Mouse (Mus musculus): ENCODE results near the gene Sorbs2.

Gene Sorbs2

GRCm38 (mm10) chr8:45579714-45580543, 72.3 kb downstream of the Sorbs2 start:
- no peak for DNase-seq

GRCm38 (mm10) chr8:45580544-45580866, 72.9 kb downstream of the Sorbs2 start:
- DNase-seq = no peak

- no peak for DNase-seq
Observed at GRCm38 (mm10) chr8:45583856-45584255, 76.3 kb downstream of the Sorbs2 start.

- no peak for DNase-seq
Observed at GRCm38 (mm10) chr8:45584390-45585052, 76.9 kb downstream of the Sorbs2 start.

- no peak for DNase-seq
Observed at GRCm38 (mm10) chr8:45585158-45585557, 77.6 kb downstream of the Sorbs2 start.

- DNase-seq = no peak
Observed at GRCm38 (mm10) chr8:45587011-45587410, 79.4 kb downstream of the Sorbs2 start.

GRCm38 (mm10) chr8:45591888-45592287, 84.3 kb downstream of the Sorbs2 start:
- no peak for DNase-seq

- no peak for DNase-seq
Observed at GRCm38 (mm10) chr8:45593711-45594110, 86.1 kb downstream of the Sorbs2 start.

GRCm38 (mm10) chr8:45595983-45596382, 88.4 kb downstream of the Sorbs2 start:
- DNase-seq = no peak

GRCm38 (mm10) chr8:45596591-45596990, 89.0 kb downstream of the Sorbs2 start:
- no peak for DNase-seq

GRCm38 (mm10) chr8:45597631-45598420, 90.2 kb downstream of the Sorbs2 start:
- no peak for DNase-seq

- no peak for DNase-seq
Observed at GRCm38 (mm10) chr8:45598883-45599282, 91.3 kb downstream of the Sorbs2 start.

GRCm38 (mm10) chr8:45602019-45602418, 94.4 kb downstream of the Sorbs2 start:
- no peak for DNase-seq

- DNase-seq = no peak
Observed at GRCm38 (mm10) chr8:45605419-45605818, 97.8 kb downstream of the Sorbs2 start.

- no peak for DNase-seq
Observed at GRCm38 (mm10) chr8:45607012-45607411, 99.4 kb downstream of the Sorbs2 start.

- DNase-seq = no peak
Observed at GRCm38 (mm10) chr8:45608413-45608812, 100.8 kb downstream of the Sorbs2 start.

- DNase-seq = no peak
Observed at GRCm38 (mm10) chr8:45610426-45611215, 103.0 kb downstream of the Sorbs2 start.

- no peak for DNase-seq
Observed at GRCm38 (mm10) chr8:45611320-45611719, 103.7 kb downstream of the Sorbs2 start.

GRCm38 (mm10) chr8:45614610-45615009, 107.0 kb downstream of the Sorbs2 start:
- DNase-seq = no peak

GRCm38 (mm10) chr8:45615050-45615449, 107.5 kb downstream of the Sorbs2 start:
- DNase-seq = no peak

GRCm38 (mm10) chr8:45615551-45615950, 108.0 kb downstream of the Sorbs2 start:
- DNase-seq = no peak

GRCm38 (mm10) chr8:45621576-45622178, 114.1 kb downstream of the Sorbs2 start:
- no peak for DNase-seq
